ENCODE assay signal across 12 mouse cellular contexts in genomic region chr3:109251716-109252115, GRCm38 (mm10).
DNase-seq lines count a peak whose midpoint lies in the region; ATAC-seq and TF ChIP-seq lines count a peak whose summit lies in the region.
"Had no signal": no experiment of that assay in that cellular context is flagged by ENCODE, and none has a peak within 500 bp of the region (broad histone marks: within the 10 kb centered on the region; RNA-seq: fewer than 3 reads in every experiment).

No protein-coding gene starts in this region.

- no peak overlapping the region for H3K9ac ChIP-seq in hindbrain, embryonic 11.5 days (ENCODE audit: low read depth, low read length)
- H3K9ac ChIP-seq in hindbrain, embryonic 16.5 days (ENCODE audit: low read depth, low read length), result no peak overlapping the region
- no peak overlapping the region for H3K9ac ChIP-seq in heart, embryonic 15.5 days
- H3K9ac ChIP-seq: limb, embryonic 12.5 days; neural tube, embryonic 12.5 days had no signal

- H3K27ac ChIP-seq in hindbrain, embryonic 11.5 days (ENCODE audit: low read depth, low read length), result no peak overlapping the region
- H3K27ac ChIP-seq in hindbrain, embryonic 16.5 days (ENCODE audit: low read depth, low read length), result no peak overlapping the region
- 0 out of 2 replicates have a peak overlapping the region, but pooled peaks have one; percentile 38 for H3K27ac ChIP-seq in heart, embryonic 15.5 days
- peak overlapping the region; percentile 98 for H3K27ac ChIP-seq in macrophage
- H3K27ac ChIP-seq: limb, embryonic 12.5 days; neural tube, embryonic 12.5 days had no signal

- TF ChIP-seq CTCF in brain, embryonic 14.5 days (IDR thresholded peaks at IDR 0.05; ENCODE audit: borderline replicate concordance, extremely low read depth, insufficient read depth, insufficient read length), result no peak

- ATAC-seq in hindbrain, embryonic 11.5 days (ENCODE audit: low FRiP score), result no peak
- no peak for ATAC-seq in hindbrain, embryonic 16.5 days
- peak; percentile 56; the same call in 1 of the 2 replicates for ATAC-seq in heart, embryonic 15.5 days (replicated peaks; ENCODE audit: insufficient number of reproducible peaks, insufficient read depth, low FRiP score, low read depth)
- ATAC-seq: activated CD4-positive, CD25-positive, alpha-beta regulatory T cell, adult 4 months had no signal

- H3K4me1 ChIP-seq in hindbrain, embryonic 11.5 days (replicated peaks; ENCODE audit: control insufficient read depth, insufficient read depth, low read length), result no peaks in the 10 kb centered on the region
- no peaks in the 10 kb centered on the region for H3K4me1 ChIP-seq in hindbrain, embryonic 16.5 days (ENCODE audit: control insufficient read depth, insufficient read depth, low read depth, low read length)
- peaks cover 36% of the 10 kb centered on the region for H3K4me1 ChIP-seq in heart, embryonic 15.5 days (replicated peaks)
- H3K4me1 ChIP-seq: neural tube, embryonic 12.5 days had no signal

- H3K36me3 ChIP-seq in hindbrain, embryonic 11.5 days (ENCODE audit: control insufficient read depth, insufficient read depth, low read length), result no peaks in the 10 kb centered on the region
- no peaks in the 10 kb centered on the region for H3K36me3 ChIP-seq in hindbrain, embryonic 16.5 days (ENCODE audit: control insufficient read depth, insufficient read depth, low read length)
- H3K36me3 ChIP-seq in heart, embryonic 15.5 days, result no peaks in the 10 kb centered on the region
- H3K36me3 ChIP-seq in macrophage (ENCODE audit: inconsistent target), result no peaks in the 10 kb centered on the region
- H3K36me3 ChIP-seq: limb, embryonic 12.5 days; neural tube, embryonic 12.5 days had no signal

- 71% methylated on average over 1 of the region's 1 CpGs for WGBS in hindbrain, embryonic 11.5 days
- 79% methylated on average over 1 of the region's 1 CpGs for WGBS in hindbrain, embryonic 16.5 days
- WGBS in heart, embryonic 15.5 days, result 41% methylated on average over 1 of the region's 1 CpGs
- 33% methylated on average over 1 of the region's 1 CpGs for WGBS in macrophage (ENCODE audit: missing documents)

- H3K4me2 ChIP-seq in hindbrain, embryonic 11.5 days (replicated peaks; ENCODE audit: low read depth, low read length), result no peak overlapping the region
- no peak overlapping the region for H3K4me2 ChIP-seq in hindbrain, embryonic 16.5 days (ENCODE audit: low read length)
- no peak overlapping the region for H3K4me2 ChIP-seq in heart, embryonic 15.5 days
- H3K4me2 ChIP-seq: limb, embryonic 12.5 days; neural tube, embryonic 12.5 days had no signal

- no peak overlapping the region for H3K4me3 ChIP-seq in hindbrain, embryonic 11.5 days (ENCODE audit: low read depth, low read length)
- H3K4me3 ChIP-seq in hindbrain, embryonic 16.5 days (ENCODE audit: low read length), result no peak overlapping the region
- no peak overlapping the region for H3K4me3 ChIP-seq in heart, embryonic 15.5 days
- H3K4me3 ChIP-seq in macrophage (ENCODE audit: inconsistent target), result no peak overlapping the region
- H3K4me3 ChIP-seq: limb, embryonic 12.5 days; neural tube, embryonic 12.5 days had no signal

- no peak for TF ChIP-seq POLR2A in brain, embryonic 14.5 days (IDR thresholded peaks at IDR 0.05; ENCODE audit: borderline replicate concordance, extremely low read depth, insufficient read depth, insufficient read length, poor library complexity, severe bottlenecking)

- no peaks in the 10 kb centered on the region for H3K9me3 ChIP-seq in hindbrain, embryonic 11.5 days (ENCODE audit: control insufficient read depth, low read length)
- no peaks in the 10 kb centered on the region for H3K9me3 ChIP-seq in hindbrain, embryonic 16.5 days (ENCODE audit: control insufficient read depth, low read length)
- H3K9me3 ChIP-seq in heart, embryonic 15.5 days (replicated peaks), result no peaks in the 10 kb centered on the region
- H3K9me3 ChIP-seq: limb, embryonic 12.5 days; neural tube, embryonic 12.5 days had no signal

- H3K27me3 ChIP-seq in hindbrain, embryonic 11.5 days (ENCODE audit: control insufficient read depth, insufficient read depth, low read length), result no peaks in the 10 kb centered on the region
- no peaks in the 10 kb centered on the region for H3K27me3 ChIP-seq in hindbrain, embryonic 16.5 days (replicated peaks; ENCODE audit: control insufficient read depth, insufficient read depth, low read length)
- no peaks in the 10 kb centered on the region for H3K27me3 ChIP-seq in heart, embryonic 15.5 days
- H3K27me3 ChIP-seq: limb, embryonic 12.5 days; neural tube, embryonic 12.5 days had no signal

- H3K79me2 ChIP-seq in macrophage (ENCODE audit: inconsistent target), result no peaks in the 10 kb centered on the region

- peak; percentile 10 for DNase-seq in hindbrain, embryonic 11.5 days (ENCODE audit: low spot score)
- peak; percentile 18 for DNase-seq in brain, embryonic 14.5 days (ENCODE audit: low read depth)
- no peak for DNase-seq in urinary bladder, adult 2 months (ENCODE audit: low spot score)
- no peak for DNase-seq in urinary bladder, adult 18-20 months (ENCODE audit: low spot score in 2 of 2)
- no peak for DNase-seq in right cerebral cortex, postnatal 10 days (ENCODE audit: low spot score in 2 of 2)
- DNase-seq: cerebellum, adult 9-11 months had no signal

Comparison
In these comparisons a context has a peak if more than half of its experiments do, and no peak if none do; other contexts are left out.
1. DNase-seq: peak in hindbrain, embryonic 11.5 days (single experiment) and brain, embryonic 14.5 days (single experiment); none in urinary bladder, adult 2 months (single experiment), urinary bladder, adult 18-20 months (0 of 2) and right cerebral cortex, postnatal 10 days (0 of 2).
2. H3K27ac ChIP-seq: peak in heart, embryonic 15.5 days (single experiment) and macrophage (single experiment); none in hindbrain, embryonic 11.5 days (single experiment) and hindbrain, embryonic 16.5 days (single experiment).